Mouse (Mus musculus): ENCODE measurements around the gene Slc17a7. TPM values are rescaled to one million over a fixed set of nuclear protein-coding genes. Genes with fewer than 3 reads are reported as not detected.
"Not testable (repeated sequence)": the region's sequence is repeated elsewhere in the genome, so short reads cannot be mapped to it uniquely, and the experiment has no call there.

The Slc17a7 gene
- 0.76 and 1.4 TPM in 2 replicates for polyA plus RNA-seq (2016; fragmentation: Nextera tagmentation; extraction: Ambion mirVana)

DNA sequence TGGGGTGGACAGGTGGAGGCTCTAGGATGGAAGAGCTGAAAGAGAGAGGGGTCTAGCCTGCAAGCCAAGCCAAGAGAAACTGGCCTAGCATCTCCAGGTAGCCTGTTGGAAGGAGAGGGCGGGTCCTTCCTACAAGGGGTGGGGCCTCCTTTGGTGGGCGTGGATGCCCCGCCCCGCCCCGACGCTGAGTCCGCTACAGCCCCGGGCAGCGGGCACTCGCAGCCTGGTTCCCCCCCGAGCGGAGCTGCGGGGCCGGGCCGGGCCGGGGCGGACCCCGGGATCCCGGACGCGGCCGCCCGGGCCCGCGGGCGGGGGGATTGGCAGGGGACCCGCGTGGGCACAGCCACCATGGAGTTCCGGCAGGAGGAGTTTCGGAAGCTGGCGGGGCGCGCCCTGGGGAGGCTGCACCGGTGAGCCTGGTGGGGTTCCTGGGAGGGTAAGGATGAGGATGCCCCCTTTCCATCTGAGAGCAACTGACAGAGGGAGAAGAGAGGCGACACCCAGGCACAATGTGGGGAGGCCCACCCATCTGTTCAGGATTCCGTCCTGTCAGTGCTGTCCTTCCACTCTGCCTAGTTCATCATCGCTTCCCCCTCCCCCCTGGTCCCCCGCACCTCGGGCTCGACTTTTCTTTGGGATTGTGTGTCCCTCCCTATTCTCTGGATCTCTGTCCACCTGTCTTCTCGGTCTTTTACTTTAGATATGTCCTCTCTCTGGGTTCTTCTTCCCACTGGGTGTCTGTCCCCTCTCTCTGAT lies at the start of gene Slc17a7:
TSS of gene Slc17a7 (plus strand) at position 215 of the 756 bp plus-strand sequence.
- Histone ChIP-seq H3K4me3 (peak within 1 kb of the TSS; percentile 61), H3K27me3 (ENCODE audit: insufficient read depth, poor library complexity, severe bottlenecking) (peaks cover 66% of the 10 kb centered on the region), H3K9me3 (peaks cover 3% of the 10 kb centered on the region), H3K27ac (peak within 1 kb of the TSS; percentile 69; the same call in 1 of the 2 replicates), H3K36me3 (peaks cover 21% of the 10 kb centered on the region), H3K4me1 (peaks cover 41% of the 10 kb centered on the region)
- no peak for DNase-seq (ENCODE audit: low spot score)
- WGBS, result 2% methylated on average over 39 of the region's 41 CpGs

DNA sequence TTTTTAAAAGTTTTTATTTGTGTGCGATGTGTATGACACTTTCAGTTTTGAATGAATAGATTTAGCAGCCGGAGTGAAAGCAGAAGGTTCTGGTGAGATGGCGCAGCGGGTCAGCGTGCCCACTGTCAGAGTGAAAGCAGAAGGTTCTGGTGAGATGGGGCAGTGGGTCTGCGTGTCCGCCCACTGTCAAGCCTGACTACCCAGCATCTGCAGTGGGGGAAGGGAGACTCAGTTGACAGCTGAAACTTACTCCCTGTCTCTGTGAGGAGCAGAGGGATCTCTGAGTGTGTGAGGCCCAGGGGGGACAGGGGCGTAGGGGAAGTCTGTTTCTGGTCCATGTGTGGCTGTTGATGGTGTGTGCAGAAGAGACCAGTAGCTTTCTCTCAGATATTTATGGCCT lies 46.2 kb upstream of the Slc17a7 start:
- no peak overlapping the region for H3K4me3 ChIP-seq
- H3K36me3 ChIP-seq, result peaks cover 47% of the 10 kb centered on the region
- H3K4me1 ChIP-seq, result peaks cover 42% of the 10 kb centered on the region
- no peaks in the 10 kb centered on the region for H3K27me3 ChIP-seq (ENCODE audit: insufficient read depth, poor library complexity, severe bottlenecking)
- H3K9me3 ChIP-seq, result no peaks in the 10 kb centered on the region
- 78% methylated on average over 8 of the region's 8 CpGs for WGBS
- no peak for DNase-seq (ENCODE audit: low spot score)
- no peak overlapping the region for H3K27ac ChIP-seq

DNA sequence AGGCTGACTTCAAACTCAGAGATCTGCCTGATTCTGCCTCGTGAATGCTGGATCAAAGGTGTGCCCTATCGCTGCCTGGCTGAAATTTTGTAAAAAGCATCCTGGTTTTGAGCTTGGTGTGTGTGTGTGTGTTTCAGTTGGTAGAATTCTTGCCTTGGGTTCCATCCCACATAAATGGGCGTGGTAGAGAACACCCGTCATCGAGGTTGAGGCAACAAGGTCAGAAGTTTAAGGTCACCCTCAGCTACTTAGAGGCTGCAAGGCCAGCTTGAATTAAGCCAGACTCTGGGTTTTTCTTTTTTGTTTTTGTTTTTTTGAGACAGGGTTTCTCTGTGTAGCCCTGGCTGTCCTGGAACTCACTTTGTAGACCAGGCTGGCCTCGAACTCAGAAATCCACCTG lies 45.4 kb upstream of the Slc17a7 start:
- H3K4me1 ChIP-seq, result peaks cover 44% of the 10 kb centered on the region
- WGBS, result 88% methylated on average over 6 of the region's 6 CpGs

DNA sequence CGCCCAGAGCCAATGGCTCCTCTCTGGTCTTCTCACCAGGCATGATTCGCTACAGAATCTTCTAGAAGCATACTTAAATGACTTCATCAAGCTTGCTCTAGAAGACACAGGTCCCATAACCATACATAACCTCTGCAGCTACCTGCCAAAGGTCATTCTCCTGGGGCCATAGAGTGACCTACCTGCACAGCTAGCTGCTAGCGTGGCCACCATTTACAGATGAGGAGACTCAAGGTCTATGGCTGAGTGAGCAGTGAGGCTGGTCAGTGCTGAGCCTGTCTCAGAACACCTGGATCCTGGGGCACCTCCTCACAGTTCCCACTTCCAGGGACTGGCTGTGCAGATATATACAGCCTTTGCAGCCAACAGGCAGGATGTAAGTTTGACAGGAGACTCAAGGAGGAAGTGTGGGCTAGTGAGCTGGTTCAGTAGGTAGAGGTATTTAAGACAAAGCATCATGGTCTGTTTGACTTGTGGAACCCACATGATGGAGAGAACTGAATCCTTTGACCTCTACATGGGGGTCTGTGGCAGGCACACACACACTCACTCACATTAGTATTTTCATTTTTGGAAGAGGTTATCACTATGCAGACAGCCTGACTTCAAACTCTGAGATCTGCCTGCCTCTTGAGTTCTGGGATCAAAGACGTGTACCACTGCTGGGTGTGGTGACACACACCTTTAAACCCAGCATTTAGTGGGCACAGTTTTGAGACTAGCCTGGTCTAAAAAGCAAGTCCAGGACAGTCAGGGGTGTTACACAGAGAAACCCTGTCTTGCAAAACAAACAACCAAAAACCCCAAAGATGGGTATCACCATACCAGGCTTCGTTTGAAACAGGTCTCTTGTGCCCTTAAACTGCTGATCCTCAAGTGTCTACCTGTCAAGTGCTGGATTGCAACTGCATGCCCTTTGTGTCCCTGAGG lies 43.7 kb upstream of the Slc17a7 start:
- Histone ChIP-seq H3K4me3 (no peak overlapping the region), H3K9me3 (no peaks in the 10 kb centered on the region), H3K4me1 (peaks cover 38% of the 10 kb centered on the region), H3K27ac (no peak overlapping the region), H3K36me3 (peaks cover 59% of the 10 kb centered on the region), H3K27me3 (ENCODE audit: insufficient read depth, poor library complexity, severe bottlenecking) (no peaks in the 10 kb centered on the region)
- WGBS, result 81% methylated on average over 5 of the region's 5 CpGs
- DNase-seq (ENCODE audit: low spot score), result no peak

More for the DNA sequence above, 45.4 kb upstream of the Slc17a7 start:
- H3K9me3 ChIP-seq, result no peaks in the 10 kb centered on the region
- DNase-seq (ENCODE audit: low spot score), result no peak
- H3K4me3 ChIP-seq, result no peak overlapping the region
- no peaks in the 10 kb centered on the region for H3K27me3 ChIP-seq (ENCODE audit: insufficient read depth, poor library complexity, severe bottlenecking)
- H3K36me3 ChIP-seq, result peaks cover 55% of the 10 kb centered on the region
- no peak overlapping the region for H3K27ac ChIP-seq

GRCm38 (mm10) chr7:45121404-45121803 lies 42.3 kb upstream of the Slc17a7 start:
- peaks cover 41% of the 10 kb centered on the region for H3K4me1 ChIP-seq
- DNase-seq (ENCODE audit: low spot score), result no peak
- WGBS, result 62% methylated on average over 8 of the region's 8 CpGs
- H3K27me3 ChIP-seq (ENCODE audit: insufficient read depth, poor library complexity, severe bottlenecking), result no peaks in the 10 kb centered on the region
- no peaks in the 10 kb centered on the region for H3K9me3 ChIP-seq
- peaks cover 73% of the 10 kb centered on the region for H3K36me3 ChIP-seq
- H3K4me3 ChIP-seq, result no peak overlapping the region
- no peak overlapping the region for H3K27ac ChIP-seq

DNA sequence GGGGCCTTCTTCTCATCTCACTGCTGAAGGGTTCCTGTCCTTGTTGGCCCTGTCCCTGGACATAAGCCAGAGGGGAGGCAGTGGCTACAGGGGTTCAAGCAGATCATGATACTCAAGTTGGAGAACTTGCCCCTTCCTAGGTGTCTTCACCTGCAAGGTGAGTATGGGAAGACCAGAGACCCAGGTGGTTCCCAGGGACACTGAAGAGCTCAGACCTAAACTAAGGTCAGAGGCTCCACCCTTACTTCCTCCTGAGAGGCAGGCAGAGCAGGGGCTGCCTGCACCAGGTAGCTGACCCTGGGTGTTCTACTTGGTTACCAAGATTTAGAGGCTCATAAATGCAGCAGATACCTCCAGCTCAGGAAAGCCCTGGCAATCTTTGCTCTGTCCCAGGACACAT lies 41.8 kb upstream of the Slc17a7 start:
- Histone ChIP-seq H3K4me1 (peaks cover 47% of the 10 kb centered on the region), H3K4me3 (no peak overlapping the region; the same call in 1 of the 2 replicates), H3K27ac (no peak overlapping the region)

GRCm38 (mm10) chr7:45122561-45123185 lies 41.1 kb upstream of the Slc17a7 start:
- Histone ChIP-seq H3K27ac (0 out of 2 replicates have a peak overlapping the region, but pooled peaks have one; percentile 24), H3K4me1 (peaks cover 50% of the 10 kb centered on the region), H3K9me3 (no peaks in the 10 kb centered on the region), H3K27me3 (ENCODE audit: insufficient read depth, poor library complexity, severe bottlenecking) (no peaks in the 10 kb centered on the region), H3K36me3 (peaks cover 83% of the 10 kb centered on the region), H3K4me3 (peak overlapping the region; percentile 95)
- no peak for DNase-seq (ENCODE audit: low spot score)
- WGBS, result 86% methylated on average over 15 of the region's 15 CpGs

More for the DNA sequence above, 41.8 kb upstream of the Slc17a7 start:
- Histone ChIP-seq H3K36me3 (peaks cover 79% of the 10 kb centered on the region), H3K27me3 (ENCODE audit: insufficient read depth, poor library complexity, severe bottlenecking) (no peaks in the 10 kb centered on the region), H3K9me3 (no peaks in the 10 kb centered on the region)
- DNase-seq (ENCODE audit: low spot score), result no peak

DNA sequence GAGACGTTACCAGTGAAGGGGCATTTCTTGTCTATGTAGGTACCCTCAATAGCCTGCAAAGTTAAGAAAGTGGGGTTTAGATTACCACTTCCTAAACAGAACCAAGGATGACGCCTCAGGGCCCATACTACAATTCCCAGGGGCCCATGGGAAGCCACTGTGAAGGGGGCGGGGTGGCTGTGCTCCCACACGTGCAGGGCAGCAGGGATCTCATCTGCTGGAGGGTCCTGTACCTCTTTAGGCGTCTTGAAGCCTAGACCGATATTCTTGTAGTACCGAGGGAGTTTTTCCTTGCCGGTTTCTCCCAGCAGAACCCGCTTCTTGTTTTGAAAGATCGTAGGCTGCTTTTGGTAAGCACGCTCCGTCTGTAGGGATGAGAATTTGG lies 40.6 kb upstream of the Slc17a7 start:
- peaks cover 78% of the 10 kb centered on the region for H3K36me3 ChIP-seq
- DNase-seq (ENCODE audit: low spot score), result no peak
- H3K27ac ChIP-seq, result peak overlapping the region; percentile 96
- peaks cover 44% of the 10 kb centered on the region for H3K4me1 ChIP-seq
- H3K27me3 ChIP-seq (ENCODE audit: insufficient read depth, poor library complexity, severe bottlenecking), result no peaks in the 10 kb centered on the region
- peak overlapping the region; percentile 95 for H3K4me3 ChIP-seq
- WGBS, result 23% methylated on average over 12 of the region's 12 CpGs
- H3K9me3 ChIP-seq, result no peaks in the 10 kb centered on the region

GRCm38 (mm10) chr7:45124224-45125143 lies 39.3 kb upstream of the Slc17a7 start, which contains the start of gene Rps11:
Gene Rps11, minus strand, starts transcription at chr7:45124439.
- peak within 1 kb of the TSS; percentile 97 for H3K4me3 ChIP-seq
- peak within 1 kb of the TSS; percentile 96 for H3K27ac ChIP-seq
- H3K9me3 ChIP-seq, result no peaks in the 10 kb centered on the region
- peaks cover 68% of the 10 kb centered on the region for H3K36me3 ChIP-seq
- H3K4me1 ChIP-seq, result peaks cover 47% of the 10 kb centered on the region
- 1% methylated on average over 59 of the region's 59 CpGs for WGBS
- no peaks in the 10 kb centered on the region for H3K27me3 ChIP-seq (ENCODE audit: insufficient read depth, poor library complexity, severe bottlenecking)
- peak; percentile 100 for DNase-seq (ENCODE audit: low spot score)

DNA sequence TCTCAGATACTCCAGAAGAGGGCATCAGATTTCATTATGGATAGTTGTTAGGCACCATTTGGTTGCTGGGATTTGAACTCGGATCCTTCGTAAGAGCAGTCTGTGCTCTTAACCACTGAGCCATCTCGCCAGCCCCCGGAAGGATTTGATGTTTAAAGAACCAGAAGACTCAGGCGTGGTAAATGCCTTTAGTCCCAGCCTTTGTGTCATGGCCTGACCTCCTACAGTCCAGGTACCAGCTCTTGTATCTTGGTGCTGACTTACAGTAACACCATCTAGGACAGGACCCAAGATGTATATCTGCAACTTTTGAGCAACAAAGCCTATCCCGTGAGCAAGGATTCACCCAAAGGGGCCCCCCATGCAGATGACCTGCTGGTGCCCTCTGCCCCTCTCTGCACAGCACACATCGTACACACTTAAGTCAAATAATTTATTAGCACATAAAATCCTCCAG lies 38.6 kb upstream of the Slc17a7 start:
- Histone ChIP-seq H3K9me3 (no peaks in the 10 kb centered on the region), H3K27ac (peak overlapping the region; percentile 96), H3K27me3 (ENCODE audit: insufficient read depth, poor library complexity, severe bottlenecking) (no peaks in the 10 kb centered on the region), H3K4me3 (peak overlapping the region; percentile 97), H3K4me1 (peaks cover 52% of the 10 kb centered on the region), H3K36me3 (peaks cover 62% of the 10 kb centered on the region)
- no peak for DNase-seq (ENCODE audit: low spot score)
- WGBS, result 22% methylated on average over 7 of the region's 7 CpGs

- WGBS, result 76% methylated on average over 5 of the region's 5 CpGs
- Histone ChIP-seq H3K4me1 (peaks cover 52% of the 10 kb centered on the region), H3K4me3 (peak overlapping the region; percentile 97), H3K27ac (0 out of 2 replicates have a peak overlapping the region, but pooled peaks have one; percentile 96), H3K36me3 (peaks cover 57% of the 10 kb centered on the region)
- not testable (repeated sequence) for DNase-seq (ENCODE audit: low spot score); H3K27me3 ChIP-seq (ENCODE audit: insufficient read depth, poor library complexity, severe bottlenecking); H3K9me3 ChIP-seq
These were observed 38.1 kb upstream of the Slc17a7 start for GRCm38 (mm10) chr7:45125649-45126048.

Measured in heart, embryonic 10.5 days (tissue).